Mouse (Mus musculus) mouse embryonic stem cell (cell line): ENCODE results near the gene Rtn1.

Experiments used
- in situ Hi-C, 2 experiments: fragments of 300-500 bp; cut with MboI; formaldehyde crosslinking; loops; 1 replicate in 1 of 2; 3 replicates in 1 of 2; pipeline ENCODE4 v1.14.3; 2019 to 2020; ENCODE audit warnings: low sequenced_read_pairs in 2 of 2, low pct_unique_long_range_greater_than_20kb in 1 of 2, mixed read lengths in 1 of 2; ENCODE audit not compliant: unreplicated experiment in 1 of 2

Rtn1 gene

DNA sequence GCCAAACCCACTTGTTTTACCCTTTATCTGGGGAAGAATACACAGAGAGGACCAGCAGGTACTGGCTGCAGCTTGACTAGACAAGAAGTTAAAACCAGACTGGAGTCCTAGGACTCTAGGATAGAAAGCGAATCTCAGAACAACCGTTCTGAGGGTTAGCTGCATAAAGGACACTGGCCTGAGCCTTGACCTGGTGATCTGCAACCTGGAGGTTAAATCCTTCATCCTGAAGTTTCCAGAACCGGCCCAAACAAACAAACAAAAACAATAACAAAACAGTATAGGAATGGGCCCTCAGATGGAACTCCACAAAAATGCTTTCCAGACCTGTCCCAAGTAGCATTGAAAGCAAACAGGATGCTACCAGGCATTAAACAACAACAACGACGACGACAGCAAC, at the start of gene Rtn1:
Rtn1 (minus strand) TSS at position 101 of the 400 bp plus-strand sequence.
- in situ Hi-C loops, result loop anchor here (25.0 kb wide), 3 partner anchors 297 to 647 kb away; no protein-coding TSS in a partner anchor

DNA sequence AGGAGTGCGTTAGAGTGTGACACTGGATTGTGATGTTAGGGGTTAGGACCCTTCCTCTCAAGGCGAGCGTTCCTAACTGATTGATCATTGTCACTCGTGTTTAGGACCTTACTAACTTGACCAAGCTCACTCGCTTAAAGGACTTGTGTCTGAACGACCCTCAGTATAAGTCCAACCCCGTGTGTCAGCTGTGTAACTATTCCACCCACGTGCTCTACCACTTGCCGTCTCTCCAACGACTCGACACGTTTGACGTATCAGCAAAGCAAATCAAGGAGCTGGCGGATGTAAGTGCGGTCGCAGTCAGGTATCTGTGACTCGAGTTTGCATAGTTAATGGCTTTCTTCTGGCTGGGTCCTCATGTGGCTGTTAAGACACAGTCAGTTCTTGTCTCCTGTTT, 45.1 kb upstream of the Rtn1 start:
- in situ Hi-C loops, result no loop called here

GRCm38 (mm10) chr12:72441839-72442576, 33.2 kb upstream of the Rtn1 start, which contains the start of gene Lrrc9:
Gene Lrrc9, plus strand, starts transcription at chr12:72441866.
- in situ Hi-C loops, result no loop called here

DNA sequence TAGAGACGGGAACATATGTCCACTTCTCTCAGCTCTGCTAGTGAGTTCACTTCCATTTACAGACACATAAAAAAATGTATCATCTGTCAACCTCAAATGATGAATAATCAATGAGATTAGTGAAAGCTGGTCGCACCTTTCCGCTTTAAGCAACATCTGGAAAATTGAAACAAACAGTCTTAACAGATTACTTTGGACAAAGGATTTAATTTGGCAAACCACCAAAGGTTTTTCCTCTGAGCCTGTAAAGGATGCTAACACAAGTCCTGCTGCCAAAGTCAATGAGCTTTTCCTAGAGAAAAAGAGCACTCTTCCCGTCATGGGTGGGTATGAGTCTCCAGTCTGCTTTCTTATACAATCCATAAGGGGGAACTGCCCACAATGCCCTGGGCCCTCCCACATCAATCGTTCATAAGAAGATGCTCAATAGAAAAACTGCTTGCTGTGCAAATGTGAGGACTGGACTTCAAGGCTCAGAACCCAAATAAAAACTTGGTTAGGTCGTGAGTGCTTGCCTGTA, 30.2 kb upstream of the Rtn1 start:
- in situ Hi-C loops, result no loop called here

GRCm38 (mm10) chr12:72437676-72438341, 29.0 kb upstream of the Rtn1 start:
- in situ Hi-C loops, result no loop called here

- in situ Hi-C loops, result no loop called here
Measured at GRCm38 (mm10) chr12:72433241-72433865, 24.5 kb upstream of the Rtn1 start.

DNA sequence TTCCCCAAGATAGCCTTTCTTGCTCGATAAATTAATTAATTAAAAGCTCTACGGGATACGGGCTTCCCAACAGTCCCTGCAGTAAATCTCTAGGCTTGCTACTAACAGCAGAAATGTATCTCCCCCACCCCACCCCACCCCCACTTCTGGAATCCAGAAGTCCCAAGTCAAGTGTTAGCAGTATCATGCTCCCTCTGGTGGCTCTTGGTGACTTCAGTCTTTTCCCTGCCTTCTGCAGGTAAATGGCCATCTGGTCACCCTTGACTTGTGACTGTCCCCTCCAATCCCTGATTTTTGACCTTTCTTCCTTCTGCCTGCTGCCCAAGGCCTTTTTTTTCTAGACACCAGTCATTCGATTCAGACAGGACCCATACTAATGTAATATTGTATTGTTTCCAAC, 23.4 kb upstream of the Rtn1 start:
- in situ Hi-C loops, result no loop called here

DNA sequence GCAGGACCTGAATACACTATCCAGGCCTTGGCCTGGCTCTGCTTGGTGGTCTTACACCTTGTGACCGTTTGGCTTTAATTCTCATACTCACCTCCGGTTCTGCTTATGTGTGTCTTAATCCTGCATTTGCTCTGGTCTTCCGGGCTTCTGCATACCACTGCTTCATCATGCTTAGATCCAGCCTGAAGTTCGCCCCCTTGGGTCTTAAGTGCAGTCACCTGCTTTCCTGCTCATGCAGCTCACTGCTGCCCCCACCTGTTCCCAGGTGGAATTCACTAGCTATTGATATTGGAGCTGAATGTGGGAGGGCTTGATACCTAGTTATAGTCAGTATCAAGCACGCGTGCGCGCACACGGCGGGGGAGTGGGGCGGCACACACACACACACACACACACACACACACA, 18.9 kb upstream of the Rtn1 start:
- in situ Hi-C loops, result loop anchor here in 1 of 2 experiments (10.0 kb wide), 1 partner anchor 333 kb away; no protein-coding TSS in a partner anchor

DNA sequence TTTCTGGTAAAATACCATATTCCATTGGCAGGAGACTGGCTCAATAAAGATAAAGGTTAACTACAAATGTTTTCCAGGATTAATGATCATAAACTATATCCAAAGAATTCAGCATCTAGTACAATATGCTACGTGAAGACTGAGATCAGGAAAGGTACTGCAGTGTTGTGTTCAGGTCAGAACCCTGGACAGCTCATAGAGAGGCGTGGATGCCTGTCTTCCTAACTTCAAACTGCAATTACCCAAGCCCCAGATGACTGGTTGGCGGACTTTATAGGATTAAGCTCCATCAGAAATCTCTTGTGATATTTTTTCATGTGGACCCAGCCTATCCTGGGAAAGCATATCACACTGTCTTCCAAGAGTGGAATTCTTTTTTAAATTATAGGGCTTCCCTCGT, 13.8 kb upstream of the Rtn1 start:
- in situ Hi-C loops, result loop anchor here (10.0 to 25.0 kb wide), 4 partner anchors 310 to 660 kb away; no protein-coding TSS in a partner anchor

DNA sequence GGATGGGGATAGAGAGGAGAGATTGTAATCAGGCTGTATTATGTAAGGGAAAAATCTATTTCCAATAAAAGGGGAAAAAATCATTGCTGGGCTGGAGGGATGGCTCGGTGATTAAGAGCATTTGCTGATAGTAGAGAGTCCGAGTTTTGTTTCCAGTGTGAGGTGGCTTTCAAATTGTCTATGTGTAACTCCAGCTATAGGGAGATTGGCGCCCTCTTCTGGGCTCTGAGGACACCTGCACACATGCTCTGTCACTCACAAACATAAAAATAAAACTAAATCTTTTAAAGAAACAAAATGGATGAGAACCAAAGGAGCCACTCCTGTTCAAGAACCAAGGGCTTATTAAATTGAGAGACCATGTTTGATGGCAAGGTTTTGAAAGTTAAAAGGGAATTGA, 8.9 kb upstream of the Rtn1 start:
- in situ Hi-C loops, result loop anchor here (25.0 kb wide), 3 partner anchors 305 to 655 kb away; no protein-coding TSS in a partner anchor

GRCm38 (mm10) chr12:72408111-72408891, 553 bp downstream of the Rtn1 start:
- in situ Hi-C loops, result loop anchor here (25.0 kb wide), 3 partner anchors 296 to 646 kb away; no protein-coding TSS in a partner anchor

DNA sequence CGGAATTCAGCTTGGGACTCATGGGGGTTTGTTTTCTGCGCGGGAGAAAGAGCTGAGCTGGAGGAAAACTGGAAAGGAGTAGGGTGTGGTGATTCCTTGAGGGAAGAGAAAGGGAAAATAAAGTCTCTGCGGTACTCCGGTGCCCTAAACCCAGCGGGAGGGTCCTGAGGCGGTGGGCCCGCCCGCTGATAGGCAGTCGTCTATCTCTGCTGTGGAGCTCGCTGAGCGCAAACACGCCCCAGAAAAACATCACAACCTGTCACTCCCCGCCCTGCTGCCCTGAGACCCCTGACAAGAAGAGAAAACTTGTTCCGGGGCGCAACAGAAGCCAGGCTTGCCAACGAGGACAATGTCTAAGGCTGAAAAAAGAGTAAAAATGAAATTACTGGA, 1.1 kb downstream of the Rtn1 start:
- in situ Hi-C loops, result loop anchor here (25.0 kb wide), 3 partner anchors 295 to 645 kb away; no protein-coding TSS in a partner anchor

- in situ Hi-C loops, result loop anchor here (25.0 kb wide), 3 partner anchors 295 to 645 kb away; no protein-coding TSS in a partner anchor
Measured at GRCm38 (mm10) chr12:72407146-72407545, 1.7 kb downstream of the Rtn1 start.

- in situ Hi-C loops, result loop anchor here (25.0 kb wide), 3 partner anchors 293 to 643 kb away; no protein-coding TSS in a partner anchor
Measured at GRCm38 (mm10) chr12:72405031-72405430, 3.8 kb downstream of the Rtn1 start.

GRCm38 (mm10) chr12:72393046-72393805, 15.6 kb downstream of the Rtn1 start:
- in situ Hi-C loops, result no loop called here

DNA sequence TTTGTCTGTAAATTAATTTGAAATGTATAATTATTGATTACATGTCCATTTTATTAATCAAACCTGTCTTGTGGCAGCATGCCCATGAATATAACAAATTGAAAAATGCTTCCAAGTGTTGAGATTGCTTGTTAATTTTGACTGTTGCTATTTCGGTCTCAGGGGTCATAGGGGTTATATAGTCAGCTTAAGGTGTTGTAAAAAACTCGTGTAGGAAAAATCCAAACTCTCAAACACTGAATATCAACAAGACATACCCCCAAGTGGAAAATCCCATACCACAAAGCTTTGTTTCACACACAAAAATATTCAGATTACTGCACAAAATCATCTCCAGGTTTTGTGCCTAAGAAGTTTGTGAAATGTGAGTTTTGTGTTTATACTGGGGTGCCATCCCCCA, 18.5 kb downstream of the Rtn1 start:
- in situ Hi-C loops, result no loop called here

- in situ Hi-C loops, result no loop called here
Measured at GRCm38 (mm10) chr12:72389377-72390103, 19.3 kb downstream of the Rtn1 start.
